Mouse (Mus musculus): ENCODE results near the gene Klc3. TPM values are rescaled to one million over a fixed set of nuclear protein-coding genes. Genes with fewer than 3 reads are reported as not detected.
A peak's percentile ranks its signal among the peaks of the same experiment; 100 is the strongest.

Klc3 gene
- polyA plus RNA-seq, 1 experiment from 2014 or later = 1.6 TPM

DNA sequence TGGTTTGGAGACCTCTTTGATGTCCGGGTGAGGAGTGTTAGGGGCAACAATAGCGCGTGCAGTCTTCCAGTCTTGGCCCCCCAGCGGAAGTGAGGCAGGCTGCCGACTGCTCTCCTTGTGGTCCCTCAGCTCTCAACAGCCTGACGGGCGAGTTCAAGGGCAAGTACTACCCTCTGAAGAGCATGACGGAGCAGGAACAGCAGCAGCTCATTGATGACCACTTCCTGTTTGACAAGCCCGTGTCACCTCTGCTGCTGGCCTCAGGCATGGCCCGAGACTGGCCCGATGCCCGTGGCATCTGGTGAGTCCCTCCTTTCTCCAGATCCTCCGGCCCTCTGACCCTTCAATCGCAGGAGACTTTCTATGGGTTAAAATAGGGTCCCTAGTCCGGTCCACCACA, 12.7 kb upstream of the Klc3 start:
- Histone ChIP-seq H3K4me2 (replicated peaks; ENCODE audit: low read depth) (no peak overlapping the region), H3K9me3 (ENCODE audit: control insufficient read depth) (no peaks in the 10 kb centered on the region), H3K4me3 (ENCODE audit: low read depth, low read length) (no peak overlapping the region), H3K9ac (ENCODE audit: low read depth, low read length) (no peak overlapping the region), H3K4me1 (replicated peaks; ENCODE audit: control insufficient read depth, insufficient read depth, low read length) (no peaks in the 10 kb centered on the region), H3K27ac (ENCODE audit: low read depth, low read length) (no peak overlapping the region), H3K27me3 (replicated peaks; ENCODE audit: control insufficient read depth, insufficient read depth, low read length) (peaks cover 20% of the 10 kb centered on the region; the same call in 1 of the 2 replicates), H3K36me3 (ENCODE audit: control insufficient read depth, insufficient read depth) (no peaks in the 10 kb centered on the region)
- 69% methylated on average over 15 of the region's 15 CpGs for WGBS
- TF ChIP-seq CTCF (IDR thresholded peaks at IDR 0.05; ENCODE audit: low read depth) = no peak
- ATAC-seq = no peak

DNA sequence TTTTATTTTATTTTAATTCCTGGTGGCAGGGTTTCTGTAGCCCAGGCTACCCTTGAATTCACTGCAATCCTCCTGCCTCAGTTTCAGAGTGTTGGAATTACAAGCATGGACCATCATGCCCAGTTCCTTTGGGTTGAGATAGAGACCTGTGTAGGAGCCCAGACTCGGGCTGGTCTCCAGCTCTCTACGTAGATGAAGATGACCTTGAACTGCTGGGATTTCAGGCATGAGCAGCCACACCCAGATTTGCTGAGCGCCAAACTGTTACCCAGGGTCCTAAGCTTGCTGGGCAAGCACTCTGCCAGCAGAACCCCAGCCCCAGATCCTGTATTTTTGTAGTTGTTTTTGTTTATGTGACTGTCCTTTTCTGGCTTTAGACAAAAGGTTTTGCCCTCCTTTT, 9.6 kb upstream of the Klc3 start:
- H3K4me3 ChIP-seq (ENCODE audit: low read depth, low read length) = no peak overlapping the region
- no peaks in the 10 kb centered on the region for H3K36me3 ChIP-seq (ENCODE audit: control insufficient read depth, insufficient read depth)
- H3K27me3 ChIP-seq (replicated peaks; ENCODE audit: control insufficient read depth, insufficient read depth, low read length) = peaks cover 7% of the 10 kb centered on the region; the same call in 1 of the 2 replicates
- H3K4me2 ChIP-seq (replicated peaks; ENCODE audit: low read depth) = no peak overlapping the region
- no peak for ATAC-seq
- no peaks in the 10 kb centered on the region for H3K4me1 ChIP-seq (replicated peaks; ENCODE audit: control insufficient read depth, insufficient read depth, low read length)
- H3K9ac ChIP-seq (ENCODE audit: low read depth, low read length) = no peak overlapping the region
- H3K27ac ChIP-seq (ENCODE audit: low read depth, low read length) = no peak overlapping the region
- 60% methylated on average over 3 of the region's 3 CpGs for WGBS
- H3K9me3 ChIP-seq (ENCODE audit: control insufficient read depth) = no peaks in the 10 kb centered on the region
- no peak for TF ChIP-seq CTCF (IDR thresholded peaks at IDR 0.05; ENCODE audit: low read depth)

DNA sequence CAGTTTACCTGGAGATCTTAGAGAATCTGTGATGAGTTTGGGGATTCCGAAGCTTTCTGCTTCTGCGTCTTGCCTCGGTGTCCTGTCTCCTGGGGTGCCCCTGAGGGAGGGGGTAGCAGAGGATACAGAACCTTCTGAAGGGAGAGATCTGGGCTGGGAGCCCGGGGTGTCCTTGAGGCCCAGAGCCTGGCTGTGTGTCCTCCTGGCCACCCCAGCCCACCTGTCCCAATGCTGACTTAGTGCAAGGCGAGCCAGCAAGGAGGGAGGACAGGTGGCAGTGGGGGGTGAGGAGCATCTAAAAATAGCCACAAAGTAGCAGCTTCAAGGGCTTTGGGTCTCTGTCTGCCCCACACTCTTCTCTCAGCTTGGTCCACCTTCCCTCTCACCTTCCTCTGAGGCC, 7.9 kb upstream of the Klc3 start:
- Histone ChIP-seq H3K27me3 (replicated peaks; ENCODE audit: control insufficient read depth, insufficient read depth, low read length) (no peaks in the 10 kb centered on the region), H3K4me1 (replicated peaks; ENCODE audit: control insufficient read depth, insufficient read depth, low read length) (no peaks in the 10 kb centered on the region), H3K36me3 (ENCODE audit: control insufficient read depth, insufficient read depth) (no peaks in the 10 kb centered on the region), H3K27ac (ENCODE audit: low read depth, low read length) (no peak overlapping the region), H3K9ac (ENCODE audit: low read depth, low read length) (no peak overlapping the region), H3K4me2 (replicated peaks; ENCODE audit: low read depth) (no peak overlapping the region), H3K4me3 (ENCODE audit: low read depth, low read length) (no peak overlapping the region), H3K9me3 (ENCODE audit: control insufficient read depth) (no peaks in the 10 kb centered on the region)
- TF ChIP-seq CTCF (IDR thresholded peaks at IDR 0.05; ENCODE audit: low read depth) = no peak
- no peak for ATAC-seq
- 84% methylated on average over 5 of the region's 5 CpGs for WGBS

DNA sequence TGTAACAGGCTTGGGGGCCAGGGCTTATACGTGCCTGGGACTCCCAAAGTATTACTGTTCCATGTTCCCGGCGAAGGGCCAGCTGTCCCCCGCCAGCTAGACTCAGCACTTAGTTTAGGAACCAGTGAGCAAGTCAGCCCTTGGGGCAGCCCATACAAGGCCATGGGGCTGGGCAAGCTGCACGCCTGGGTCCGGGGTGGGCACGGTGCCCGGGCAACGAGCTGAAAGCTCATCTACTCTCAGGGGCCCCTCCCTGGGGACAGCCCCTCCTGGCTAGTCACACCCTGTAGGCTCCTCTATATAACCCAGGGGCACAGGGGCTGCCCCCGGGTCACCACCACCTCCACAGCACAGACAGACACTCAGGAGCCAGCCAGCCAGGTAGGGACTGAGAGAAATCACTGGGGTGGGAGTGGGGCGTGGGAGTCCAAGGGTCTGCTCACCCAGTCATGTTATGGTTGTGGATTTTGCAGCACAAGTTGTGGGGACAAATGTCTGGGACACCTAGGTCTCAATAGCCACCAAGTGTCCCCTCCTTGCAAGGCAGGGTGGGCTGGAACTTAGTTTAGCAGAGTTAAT, 7.0 kb upstream of the Klc3 start:
- Histone ChIP-seq H3K27ac (ENCODE audit: low read depth, low read length) (no peak overlapping the region), H3K9me3 (ENCODE audit: control insufficient read depth) (no peaks in the 10 kb centered on the region), H3K27me3 (replicated peaks; ENCODE audit: control insufficient read depth, insufficient read depth, low read length) (no peaks in the 10 kb centered on the region), H3K4me2 (replicated peaks; ENCODE audit: low read depth) (no peak overlapping the region), H3K9ac (ENCODE audit: low read depth, low read length) (no peak overlapping the region), H3K4me1 (replicated peaks; ENCODE audit: control insufficient read depth, insufficient read depth, low read length) (no peaks in the 10 kb centered on the region), H3K4me3 (ENCODE audit: low read depth, low read length) (no peak overlapping the region), H3K36me3 (ENCODE audit: control insufficient read depth, insufficient read depth) (no peaks in the 10 kb centered on the region)
- no peak for ATAC-seq
- 68% methylated on average over 11 of the region's 11 CpGs for WGBS
- no peak for TF ChIP-seq CTCF (IDR thresholded peaks at IDR 0.05; ENCODE audit: low read depth)

DNA sequence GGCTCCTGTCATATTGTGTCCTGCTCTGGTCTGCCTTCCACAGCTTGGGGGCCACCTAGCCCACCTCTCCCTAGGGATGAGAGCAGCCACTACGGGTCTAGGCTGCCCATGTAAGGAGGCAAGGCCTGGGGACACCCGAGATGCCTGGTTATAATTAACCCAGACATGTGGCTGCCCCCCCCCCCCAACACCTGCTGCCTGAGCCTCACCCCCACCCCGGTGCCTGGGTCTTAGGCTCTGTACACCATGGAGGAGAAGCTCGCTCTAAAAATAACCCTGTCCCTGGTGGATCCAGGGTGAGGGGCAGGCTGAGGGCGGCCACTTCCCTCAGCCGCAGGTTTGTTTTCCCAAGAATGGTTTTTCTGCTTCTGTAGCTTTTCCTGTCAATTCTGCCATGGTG, 5.8 kb upstream of the Klc3 start:
- Histone ChIP-seq H3K4me2 (replicated peaks; ENCODE audit: low read depth) (no peak overlapping the region), H3K9me3 (ENCODE audit: control insufficient read depth) (no peaks in the 10 kb centered on the region), H3K9ac (ENCODE audit: low read depth, low read length) (no peak overlapping the region), H3K4me1 (replicated peaks; ENCODE audit: control insufficient read depth, insufficient read depth, low read length) (no peaks in the 10 kb centered on the region), H3K27me3 (replicated peaks; ENCODE audit: control insufficient read depth, insufficient read depth, low read length) (no peaks in the 10 kb centered on the region), H3K4me3 (ENCODE audit: low read depth, low read length) (no peak overlapping the region), H3K27ac (ENCODE audit: low read depth, low read length) (no peak overlapping the region), H3K36me3 (ENCODE audit: control insufficient read depth, insufficient read depth) (no peaks in the 10 kb centered on the region)
- ATAC-seq = no peak
- TF ChIP-seq CTCF (IDR thresholded peaks at IDR 0.05; ENCODE audit: low read depth) = no peak
- WGBS = 53% methylated on average over 6 of the region's 6 CpGs

DNA sequence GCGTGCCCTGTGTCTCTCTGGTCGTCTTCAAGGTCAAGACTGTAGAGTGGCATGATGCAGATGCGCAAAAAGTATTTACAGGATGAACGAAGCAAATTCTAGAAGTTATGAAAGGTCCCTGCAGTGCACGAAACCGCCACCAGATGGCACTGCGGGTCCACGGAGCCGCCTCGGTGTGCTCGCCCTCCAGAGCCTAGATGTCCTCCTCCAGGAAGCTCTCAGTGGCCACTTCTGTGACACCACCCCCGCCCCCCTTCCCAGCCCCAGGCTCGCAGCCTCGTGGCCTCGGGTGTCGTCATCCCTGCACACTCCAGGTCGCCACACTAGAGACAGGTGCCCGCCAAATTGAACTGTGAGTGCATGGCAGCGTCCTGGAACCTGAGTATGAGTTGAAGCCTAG, 1.5 kb upstream of the Klc3 start:
- H3K9me3 ChIP-seq (ENCODE audit: control insufficient read depth) = no peaks in the 10 kb centered on the region
- 0 out of 2 replicates have a peak, but pooled peaks cover 3% of the 10 kb centered on the region for H3K4me1 ChIP-seq (replicated peaks; ENCODE audit: control insufficient read depth, insufficient read depth, low read length)
- WGBS = 2% methylated on average over 19 of the region's 19 CpGs
- H3K4me3 ChIP-seq (ENCODE audit: low read depth, low read length) = no peak overlapping the region
- ATAC-seq = peak; percentile 50; the same call in 1 of the 2 replicates
- TF ChIP-seq CTCF (IDR thresholded peaks at IDR 0.05; ENCODE audit: low read depth) = peak; percentile 97
- H3K27me3 ChIP-seq (replicated peaks; ENCODE audit: control insufficient read depth, insufficient read depth, low read length) = peaks cover 28% of the 10 kb centered on the region
- no peak overlapping the region for H3K9ac ChIP-seq (ENCODE audit: low read depth, low read length)
- no peak overlapping the region for H3K27ac ChIP-seq (ENCODE audit: low read depth, low read length)
- H3K36me3 ChIP-seq (ENCODE audit: control insufficient read depth, insufficient read depth) = no peaks in the 10 kb centered on the region
- peak overlapping the region; percentile 35; the same call in 1 of the 2 replicates for H3K4me2 ChIP-seq (replicated peaks; ENCODE audit: low read depth)
